Mouse (Mus musculus) kidney, embryonic 15.5 days (tissue): ENCODE measurements around the gene Rapgef4. TPM values are rescaled to one million over a fixed set of nuclear protein-coding genes. Genes with fewer than 3 reads are reported as not detected.

Source experiments
- ATAC-seq: fragments of 200-750 bp; cut with Nextera tagmentation; replicated peaks from 2 replicates; pipeline ENCODE4 v1.8.0; 2017; ENCODE audit warnings: moderate TSS enrichment; ENCODE audit not compliant: low FRiP score
- H3K27ac ChIP-seq: fragments of 300-500 bp; sonication (generic); 2 replicates; pipeline ENCODE4 v1.5.1; 2015; ENCODE audit warnings: mild to moderate bottlenecking, inconsistent platforms
- H3K27me3 ChIP-seq: fragments of 300-500 bp; sonication (generic); 2 replicates; pipeline ENCODE4 v1.6.1; 2015; ENCODE audit warnings: inconsistent platforms
- H3K36me3 ChIP-seq: fragments of 300-500 bp; sonication (generic); 2 replicates; pipeline ENCODE4 v1.6.1; 2015; ENCODE audit warnings: inconsistent platforms
- H3K4me1 ChIP-seq: fragments of 300-500 bp; sonication (generic); 2 replicates; pipeline ENCODE4 v1.6.1; 2015; ENCODE audit warnings: inconsistent platforms
- H3K4me2 ChIP-seq: fragments of 300-500 bp; sonication (generic); 2 replicates; pipeline ENCODE4 v1.6.1; 2015; ENCODE audit warnings: moderate library complexity, mild to moderate bottlenecking, inconsistent platforms
- H3K4me3 ChIP-seq: fragments of 300-500 bp; sonication (generic); replicated peaks from 2 replicates; pipeline ENCODE4 v1.5.1; 2015; ENCODE audit warnings: mild to moderate bottlenecking, inconsistent platforms
- H3K9ac ChIP-seq: fragments of 300-500 bp; sonication (generic); 2 replicates; pipeline ENCODE4 v1.6.1; 2015; ENCODE audit warnings: mild to moderate bottlenecking, inconsistent platforms
- H3K9me3 ChIP-seq: fragments of 300-500 bp; sonication (generic); replicated peaks from 2 replicates; pipeline ENCODE4 v1.6.1; 2016; ENCODE audit warnings: inconsistent platforms
- WGBS: fragments of 180-500 bp; shearing (Covaris S2); methylation state at CpG from one replicate; pipeline ENCODE4 v1.1.7; 2015; ENCODE audit warnings: mixed read lengths; 5-methylcytosine and 5-hydroxymethylcytosine counted together
- polyA plus RNA-seq: library from polyadenylated mRNA; unstranded; fragments of >200 nt; fragmentation: Nextera tagmentation; extraction: Ambion mirVana; gene quantifications from 2 replicates; pipeline ENCODE4 v1.2.1, GENCODE M21; 2015

Gene Rapgef4
- polyA plus RNA-seq, 1 experiment from 2014 or later = 9.4 TPM

- Histone ChIP-seq H3K27ac (peak overlapping the region; percentile 13; the same call in 1 of the 2 replicates), H3K4me2 (peak overlapping the region; percentile 75), H3K36me3 (no peaks in the 10 kb centered on the region), H3K4me3 (peak overlapping the region; percentile 71), H3K9me3 (no peaks in the 10 kb centered on the region), H3K4me1 (peaks cover 12% of the 10 kb centered on the region; the same call in 1 of the 2 replicates), H3K27me3 (0 out of 2 replicates have a peak, but pooled peaks cover 5% of the 10 kb centered on the region), H3K9ac (peak overlapping the region; percentile 88)
- WGBS = 2% methylated on average over 60 of the region's 60 CpGs
- peak; percentile 86 for ATAC-seq
These were observed 305.0 kb downstream of the Rapgef4 start for GRCm38 (mm10) chr2:72285888-72286661.

GRCm38 (mm10) chr2:72287142-72287541 is 306.1 kb downstream of the Rapgef4 start:
- Histone ChIP-seq H3K4me1 (peaks cover 12% of the 10 kb centered on the region; the same call in 1 of the 2 replicates), H3K36me3 (no peaks in the 10 kb centered on the region), H3K4me3 (no peak overlapping the region), H3K27me3 (0 out of 2 replicates have a peak, but pooled peaks cover 5% of the 10 kb centered on the region), H3K9ac (no peak overlapping the region), H3K27ac (no peak overlapping the region), H3K9me3 (no peaks in the 10 kb centered on the region), H3K4me2 (no peak overlapping the region)
- 74% methylated on average over 4 of the region's 4 CpGs for WGBS
- ATAC-seq = no peak

GRCm38 (mm10) chr2:72288932-72289534 is 308.0 kb downstream of the Rapgef4 start:
- Histone ChIP-seq H3K4me2 (no peak overlapping the region), H3K36me3 (no peaks in the 10 kb centered on the region), H3K4me1 (peaks cover 13% of the 10 kb centered on the region; the same call in 1 of the 2 replicates), H3K4me3 (no peak overlapping the region), H3K27me3 (no peaks in the 10 kb centered on the region), H3K27ac (no peak overlapping the region), H3K9me3 (no peaks in the 10 kb centered on the region), H3K9ac (no peak overlapping the region)
- WGBS = 86% methylated on average over 11 of the region's 11 CpGs
- no peak for ATAC-seq

GRCm38 (mm10) chr2:72291103-72291502 is 310.1 kb downstream of the Rapgef4 start:
- WGBS = 62% methylated on average over 1 of the region's 1 CpGs
- H3K9ac ChIP-seq = no peak overlapping the region
- H3K4me3 ChIP-seq = no peak overlapping the region
- ATAC-seq = no peak
- H3K27ac ChIP-seq = no peak overlapping the region
- H3K27me3 ChIP-seq = no peaks in the 10 kb centered on the region
- no peaks in the 10 kb centered on the region for H3K36me3 ChIP-seq
- H3K4me2 ChIP-seq = no peak overlapping the region
- peaks cover 12% of the 10 kb centered on the region; the same call in 1 of the 2 replicates for H3K4me1 ChIP-seq
- H3K9me3 ChIP-seq = no peaks in the 10 kb centered on the region

- Histone ChIP-seq H3K9ac (no peak overlapping the region), H3K4me2 (no peak overlapping the region), H3K4me3 (no peak overlapping the region), H3K4me1 (peaks cover 10% of the 10 kb centered on the region), H3K27ac (no peak overlapping the region), H3K36me3 (no peaks in the 10 kb centered on the region), H3K9me3 (no peaks in the 10 kb centered on the region), H3K27me3 (no peaks in the 10 kb centered on the region)
- 76% methylated on average over 8 of the region's 8 CpGs for WGBS
- ATAC-seq = no peak
These were observed 311.5 kb downstream of the Rapgef4 start for GRCm38 (mm10) chr2:72292573-72292972.

GRCm38 (mm10) chr2:72294994-72295393 is 314.0 kb downstream of the Rapgef4 start:
- no peak overlapping the region for H3K9ac ChIP-seq
- ATAC-seq = no peak
- 88% methylated on average over 6 of the region's 6 CpGs for WGBS
- no peak overlapping the region for H3K4me3 ChIP-seq
- H3K36me3 ChIP-seq = 0 out of 2 replicates have a peak, but pooled peaks cover 6% of the 10 kb centered on the region
- H3K27me3 ChIP-seq = no peaks in the 10 kb centered on the region
- peaks cover 17% of the 10 kb centered on the region for H3K4me1 ChIP-seq
- H3K27ac ChIP-seq = no peak overlapping the region
- H3K9me3 ChIP-seq = no peaks in the 10 kb centered on the region
- H3K4me2 ChIP-seq = no peak overlapping the region

GRCm38 (mm10) chr2:72296984-72297715 is 316.1 kb downstream of the Rapgef4 start:
- no peak overlapping the region for H3K4me3 ChIP-seq
- H3K4me2 ChIP-seq = peak overlapping the region; percentile 18; the same call in 1 of the 2 replicates
- no peak overlapping the region for H3K9ac ChIP-seq
- no peak for ATAC-seq
- H3K9me3 ChIP-seq = no peaks in the 10 kb centered on the region
- peak overlapping the region; percentile 54; the same call in 1 of the 2 replicates for H3K27ac ChIP-seq
- peaks cover 17% of the 10 kb centered on the region for H3K4me1 ChIP-seq
- WGBS = 76% methylated on average over 10 of the region's 10 CpGs
- 0 out of 2 replicates have a peak, but pooled peaks cover 6% of the 10 kb centered on the region for H3K36me3 ChIP-seq
- no peaks in the 10 kb centered on the region for H3K27me3 ChIP-seq

- Histone ChIP-seq H3K9ac (no peak overlapping the region), H3K27ac (peak overlapping the region; percentile 54; the same call in 1 of the 2 replicates), H3K27me3 (no peaks in the 10 kb centered on the region), H3K4me1 (peaks cover 17% of the 10 kb centered on the region), H3K9me3 (no peaks in the 10 kb centered on the region), H3K4me2 (peak overlapping the region; percentile 18; the same call in 1 of the 2 replicates), H3K36me3 (0 out of 2 replicates have a peak, but pooled peaks cover 6% of the 10 kb centered on the region), H3K4me3 (no peak overlapping the region)
- ATAC-seq = peak; percentile 54; the same call in 1 of the 2 replicates
- WGBS = 42% methylated on average over 10 of the region's 10 CpGs
These were observed 316.7 kb downstream of the Rapgef4 start for GRCm38 (mm10) chr2:72297716-72298082.

- Histone ChIP-seq H3K9me3 (no peaks in the 10 kb centered on the region), H3K36me3 (0 out of 2 replicates have a peak, but pooled peaks cover 6% of the 10 kb centered on the region), H3K4me1 (peaks cover 17% of the 10 kb centered on the region), H3K9ac (no peak overlapping the region), H3K27ac (no peak overlapping the region), H3K4me3 (no peak overlapping the region), H3K27me3 (no peaks in the 10 kb centered on the region), H3K4me2 (no peak overlapping the region)
- WGBS = 61% methylated on average over 4 of the region's 4 CpGs
- no peak for ATAC-seq
These were observed 317.4 kb downstream of the Rapgef4 start for GRCm38 (mm10) chr2:72298406-72298805.

- H3K4me2 ChIP-seq = no peak overlapping the region
- H3K36me3 ChIP-seq = peaks cover 21% of the 10 kb centered on the region
- no peak overlapping the region for H3K27ac ChIP-seq
- H3K9me3 ChIP-seq = no peaks in the 10 kb centered on the region
- no peaks in the 10 kb centered on the region for H3K27me3 ChIP-seq
- 88% methylated on average over 9 of the region's 9 CpGs for WGBS
- H3K4me3 ChIP-seq = no peak overlapping the region
- ATAC-seq = no peak
- peaks cover 14% of the 10 kb centered on the region for H3K4me1 ChIP-seq
- no peak overlapping the region for H3K9ac ChIP-seq
These were observed 320.3 kb downstream of the Rapgef4 start for GRCm38 (mm10) chr2:72301194-72301916.

- WGBS = 91% methylated on average over 7 of the region's 7 CpGs
- H3K9me3 ChIP-seq = no peaks in the 10 kb centered on the region
- no peak overlapping the region for H3K4me3 ChIP-seq
- H3K9ac ChIP-seq = no peak overlapping the region
- H3K4me2 ChIP-seq = no peak overlapping the region
- no peak overlapping the region for H3K27ac ChIP-seq
- H3K27me3 ChIP-seq = no peaks in the 10 kb centered on the region
- ATAC-seq = no peak
- peaks cover 15% of the 10 kb centered on the region for H3K36me3 ChIP-seq
- H3K4me1 ChIP-seq = no peaks in the 10 kb centered on the region
These were observed 324.7 kb downstream of the Rapgef4 start for GRCm38 (mm10) chr2:72305738-72306137.
